8 mouse cellular contexts compared by ENCODE assay signal in the genomic region with DNA sequence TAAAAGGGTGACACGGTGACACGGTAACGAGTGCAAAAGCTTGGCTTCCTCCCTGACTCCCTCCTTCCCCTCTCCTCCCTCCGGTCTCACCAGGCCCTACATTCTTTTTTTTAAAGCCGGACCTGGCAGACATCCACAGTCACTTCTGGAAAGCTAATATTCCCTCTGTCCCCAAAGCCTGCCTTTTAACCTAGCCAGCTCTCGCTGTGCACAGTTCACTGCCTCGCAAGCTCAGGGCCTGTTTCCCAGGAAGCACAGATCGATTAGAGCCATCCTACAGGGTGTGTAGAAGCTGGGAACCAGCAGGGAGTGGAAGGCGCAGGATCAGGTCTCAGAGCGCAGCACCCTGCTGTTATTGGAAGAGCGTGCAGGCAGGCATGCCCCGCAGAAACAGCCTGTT.
A peak's percentile ranks its signal among the peaks of the same experiment; 100 is the strongest.
DNase-seq lines count a peak whose midpoint lies in the region; ATAC-seq lines count a peak whose summit lies in the region.

No protein-coding gene starts in this region.

- H3K4me1 ChIP-seq in embryonic facial prominence, embryonic 15.5 days, result peaks cover 10% of the 10 kb centered on the region
- peaks cover 31% of the 10 kb centered on the region for H3K4me1 ChIP-seq in heart, embryonic 15.5 days (replicated peaks)
- peaks cover 17% of the 10 kb centered on the region for H3K4me1 ChIP-seq in midbrain, embryonic 12.5 days

- no peak overlapping the region for H3K4me2 ChIP-seq in embryonic facial prominence, embryonic 15.5 days (replicated peaks)
- H3K4me2 ChIP-seq in heart, embryonic 15.5 days, result peak overlapping the region; percentile 43
- H3K4me2 ChIP-seq in midbrain, embryonic 12.5 days (replicated peaks), result peak overlapping the region; percentile 25

- no peaks in the 10 kb centered on the region for H3K9me3 ChIP-seq in embryonic facial prominence, embryonic 15.5 days (replicated peaks)
- no peaks in the 10 kb centered on the region for H3K9me3 ChIP-seq in heart, embryonic 15.5 days (replicated peaks)
- 0 out of 2 replicates have a peak, but pooled peaks cover 4% of the 10 kb centered on the region for H3K9me3 ChIP-seq in midbrain, embryonic 12.5 days

- H3K9ac ChIP-seq in embryonic facial prominence, embryonic 15.5 days, result no peak overlapping the region
- H3K9ac ChIP-seq in heart, embryonic 15.5 days, result 0 out of 2 replicates have a peak overlapping the region, but pooled peaks have one; percentile 23
- H3K9ac ChIP-seq in midbrain, embryonic 12.5 days (replicated peaks), result no peak overlapping the region

- H3K27ac ChIP-seq in embryonic facial prominence, embryonic 15.5 days (replicated peaks), result 0 out of 2 replicates have a peak overlapping the region, but pooled peaks have one; percentile 3
- peak overlapping the region; percentile 85 for H3K27ac ChIP-seq in heart, embryonic 15.5 days
- H3K27ac ChIP-seq in midbrain, embryonic 12.5 days (replicated peaks), result peak overlapping the region; percentile 40

- peak; percentile 35 to 40 for DNase-seq in right cerebral cortex, postnatal 10 days (ENCODE audit: low spot score in 2 of 2)
- no peak for DNase-seq in right cerebral cortex, postnatal 25 days
- peak; percentile 75 for DNase-seq in kidney, postnatal 10 days
- no peak for DNase-seq in urinary bladder, adult 2 months (ENCODE audit: low spot score)
- DNase-seq in urinary bladder, postnatal 4 days (ENCODE audit: low spot score in 2 of 2), result no peak

- no peaks in the 10 kb centered on the region for H3K36me3 ChIP-seq in embryonic facial prominence, embryonic 15.5 days
- H3K36me3 ChIP-seq in heart, embryonic 15.5 days, result no peaks in the 10 kb centered on the region
- H3K36me3 ChIP-seq in midbrain, embryonic 12.5 days, result no peaks in the 10 kb centered on the region

- WGBS in embryonic facial prominence, embryonic 15.5 days, result 7% methylated on average over 12 of the region's 12 CpGs
- 10% methylated on average over 12 of the region's 12 CpGs for WGBS in heart, embryonic 15.5 days
- 8% methylated on average over 12 of the region's 12 CpGs for WGBS in midbrain, embryonic 12.5 days

- no peak overlapping the region for H3K4me3 ChIP-seq in embryonic facial prominence, embryonic 15.5 days (replicated peaks)
- no peak overlapping the region for H3K4me3 ChIP-seq in heart, embryonic 15.5 days
- no peak overlapping the region for H3K4me3 ChIP-seq in midbrain, embryonic 12.5 days

- ATAC-seq in embryonic facial prominence, embryonic 15.5 days (ENCODE audit: insufficient number of reproducible peaks, low FRiP score, low TSS enrichment, low read depth), result no peak
- ATAC-seq in heart, embryonic 15.5 days (replicated peaks; ENCODE audit: insufficient number of reproducible peaks, insufficient read depth, low FRiP score, low read depth), result peak; percentile 65
- ATAC-seq in midbrain, embryonic 12.5 days (ENCODE audit: low FRiP score, low read depth), result no peak

- no peaks in the 10 kb centered on the region for H3K27me3 ChIP-seq in embryonic facial prominence, embryonic 15.5 days
- H3K27me3 ChIP-seq in heart, embryonic 15.5 days, result no peaks in the 10 kb centered on the region
- H3K27me3 ChIP-seq in midbrain, embryonic 12.5 days, result no peaks in the 10 kb centered on the region

Comparison
In these comparisons a context has a peak if more than half of its experiments do, and no peak if none do; other contexts are left out.
1. DNase-seq: peak in right cerebral cortex, postnatal 10 days (2 of 2) and kidney, postnatal 10 days (single experiment); none in right cerebral cortex, postnatal 25 days (single experiment), urinary bladder, adult 2 months (single experiment) and urinary bladder, postnatal 4 days (0 of 2).
2. H3K27ac ChIP-seq: peak in every context shown above with its lines; median percentile 85 in heart, embryonic 15.5 days; 40 in midbrain, embryonic 12.5 days; 3 in embryonic facial prominence, embryonic 15.5 days.